Mouse (Mus musculus) liver, embryonic 14.5 days (tissue): ENCODE results near the gene Fam120a.

Experiments
- CTCF ChIP-seq: IDR thresholded peaks from 2 replicates; pipeline ENCODE4 v1.5.1; 2016; ENCODE audit warnings: antibody characterized with exemption, low read depth, control low read depth
- EP300 ChIP-seq: IDR thresholded peaks from 2 replicates; pipeline ENCODE4 v1.6.1; 2016; ENCODE audit warnings: antibody characterized with exemption, low read depth

GRCm38 (mm10) chr13:48837537-48837936 is 130.3 kb downstream of the Fam120a start:
- no peak for TF ChIP-seq CTCF
- no peak for TF ChIP-seq EP300
